Mouse (Mus musculus): ENCODE measurements around the gene Lyrm4.
A peak's percentile ranks its signal among the peaks of the same experiment; 100 is the strongest.

The Lyrm4 gene

DNA sequence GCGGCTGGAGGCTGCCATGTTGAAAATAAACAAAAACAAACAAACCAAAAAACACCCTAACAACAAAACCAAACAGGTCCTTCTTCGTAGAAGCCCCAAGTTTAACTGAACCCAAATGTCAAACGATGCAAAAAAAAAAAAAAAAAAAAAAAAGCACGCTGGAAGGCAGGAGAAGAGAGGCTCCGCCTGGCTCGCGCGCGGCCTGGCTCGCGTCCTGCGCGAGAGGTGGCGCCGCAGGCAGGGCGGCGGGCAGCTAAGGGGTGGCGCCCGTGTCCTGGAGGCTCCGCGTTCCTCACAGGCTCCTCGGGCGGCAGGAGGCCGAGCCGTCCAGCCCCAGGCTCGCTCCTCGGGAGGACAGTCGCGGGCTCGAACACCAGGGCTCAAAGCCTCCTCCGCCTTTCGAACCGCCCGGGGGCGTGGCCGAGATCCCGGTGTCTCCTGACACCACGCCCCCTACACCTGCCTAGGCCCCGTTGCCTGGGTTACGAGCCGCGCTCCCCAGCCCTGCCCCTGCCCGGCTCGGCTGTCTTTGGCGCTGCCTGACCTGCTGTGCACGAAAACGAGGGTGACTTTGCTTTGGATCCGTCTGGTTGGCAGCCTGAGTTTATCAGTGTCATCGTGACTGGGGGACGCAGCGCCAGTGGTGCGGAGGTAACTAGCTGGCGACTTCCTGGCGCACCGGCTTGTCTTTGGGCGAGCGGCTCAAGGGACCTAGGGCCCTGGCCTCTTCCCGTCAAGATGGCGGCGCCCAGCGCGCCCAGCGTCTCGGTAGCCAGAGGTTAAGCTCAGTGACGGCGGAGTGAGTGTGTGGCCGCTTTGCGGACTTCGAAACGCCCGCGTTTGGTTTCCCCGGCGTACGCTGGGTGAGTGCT, at the start of gene Lyrm4, which contains the start of gene Fars2:
Lyrm4 (minus strand) TSS at position 384 of the 872 bp plus-strand sequence.
Fars2 (plus strand) TSS at position 270 of the 872 bp plus-strand sequence.
- DNase-seq (ENCODE audit: low spot score in 2 of 2) = peak; percentile 94 to 96

DNA sequence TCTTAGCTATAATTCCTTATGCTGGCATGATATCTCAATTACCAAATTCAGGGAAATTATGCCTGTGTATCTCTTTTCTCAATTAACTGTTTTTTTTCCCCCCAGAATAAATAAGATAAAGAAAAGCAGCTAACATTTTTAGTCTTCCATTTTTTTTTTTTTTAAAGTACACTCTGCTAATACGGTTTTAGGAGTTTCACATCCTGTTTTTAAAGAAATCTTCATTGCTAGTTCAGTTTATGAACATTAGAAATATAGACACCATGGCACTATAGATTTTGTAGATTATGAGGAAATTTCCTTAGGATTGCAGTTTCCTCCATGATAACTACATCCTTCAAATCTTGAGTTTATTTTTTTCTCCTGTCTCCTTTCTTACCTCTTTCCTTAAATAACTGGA, 46.6 kb upstream of the Lyrm4 start:
- no peak for DNase-seq (ENCODE audit: low spot score in 2 of 2)

DNA sequence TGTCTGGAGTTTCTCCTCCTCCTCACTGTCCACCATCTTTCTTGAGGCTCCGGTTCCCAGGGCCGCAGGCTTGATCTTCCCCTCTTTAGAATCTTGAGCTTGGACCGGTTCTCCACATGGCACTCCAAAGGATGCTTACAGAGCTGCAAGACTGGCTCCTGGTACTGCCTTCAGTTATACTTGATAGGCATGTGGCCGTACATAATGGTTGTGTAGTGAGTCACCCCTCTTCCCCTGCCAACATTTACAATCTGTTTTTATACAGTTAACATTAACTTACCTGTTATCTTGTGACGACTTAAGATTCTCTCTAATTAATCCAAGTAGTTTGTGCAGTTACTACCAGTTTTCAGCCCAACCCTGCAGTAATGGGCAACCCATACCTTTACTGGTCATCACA, 46.1 kb upstream of the Lyrm4 start:
- no peak for DNase-seq (ENCODE audit: low spot score in 2 of 2)

DNA sequence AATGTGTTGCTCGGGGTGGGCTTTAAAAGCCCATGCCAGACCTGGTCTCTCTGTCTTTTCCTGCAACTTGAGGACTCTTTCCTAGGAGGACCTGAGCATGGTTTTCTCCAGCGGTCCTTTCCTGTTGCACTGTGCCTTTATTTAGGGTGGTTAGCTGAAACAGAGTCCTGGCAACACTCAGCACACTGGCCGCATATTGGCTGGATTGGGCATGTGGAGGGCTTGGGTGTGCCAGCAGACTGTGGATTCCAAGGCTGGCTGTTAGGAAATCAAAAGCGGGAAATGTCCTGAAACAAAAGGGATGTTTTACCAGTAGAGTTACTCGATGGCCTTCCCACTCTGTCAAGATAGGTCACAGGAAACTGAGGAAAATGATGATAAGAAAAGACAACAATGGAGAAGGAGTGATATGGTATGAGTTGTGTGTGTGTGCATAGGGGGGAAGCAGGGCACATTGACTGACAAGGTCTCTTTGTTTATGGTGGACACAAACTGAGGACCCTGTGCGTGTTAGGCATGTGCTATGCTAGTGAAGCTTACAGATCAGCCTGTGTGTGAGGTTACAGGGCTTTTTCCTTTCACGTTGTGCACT, 39.1 kb upstream of the Lyrm4 start:
- no peak for DNase-seq (ENCODE audit: low spot score in 2 of 2)

DNA sequence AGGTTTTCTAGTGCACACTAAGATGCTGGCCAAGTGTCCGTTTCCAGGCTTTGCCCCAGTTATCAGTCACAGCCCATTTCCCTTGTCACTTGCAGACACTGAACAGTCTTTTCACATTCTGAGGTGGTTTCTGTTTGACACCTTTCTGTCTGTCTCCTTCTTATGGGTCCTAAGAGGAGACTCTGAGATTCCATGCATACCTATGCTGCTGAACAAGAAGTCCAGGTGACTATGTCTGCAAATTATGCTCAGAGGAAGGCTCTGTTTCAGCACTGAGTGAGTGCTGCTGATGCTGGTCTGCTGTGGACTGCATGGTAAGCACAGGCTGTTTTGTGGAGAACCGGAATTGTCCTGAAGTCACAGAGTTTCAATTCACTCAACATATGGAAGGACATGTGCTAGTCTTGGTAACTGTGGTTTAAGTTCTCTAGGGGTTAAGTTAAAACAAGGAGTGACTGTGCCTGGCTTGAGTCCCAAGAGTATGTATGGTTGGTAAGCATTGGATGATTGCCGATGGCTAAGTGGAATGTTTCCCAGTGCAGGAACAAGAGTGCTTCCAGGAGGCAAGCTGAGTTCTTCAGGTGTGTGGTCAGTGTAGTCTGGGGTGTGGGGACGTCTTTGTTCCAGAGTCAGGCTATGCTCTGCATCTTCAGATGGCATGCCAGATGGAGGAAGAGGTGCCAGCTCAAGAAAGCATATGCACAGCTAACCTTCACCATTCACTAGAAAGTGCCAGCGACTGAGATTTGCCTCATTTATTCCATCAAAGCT, 35.6 kb upstream of the Lyrm4 start:
- no peak for DNase-seq (ENCODE audit: low spot score in 2 of 2)

DNA sequence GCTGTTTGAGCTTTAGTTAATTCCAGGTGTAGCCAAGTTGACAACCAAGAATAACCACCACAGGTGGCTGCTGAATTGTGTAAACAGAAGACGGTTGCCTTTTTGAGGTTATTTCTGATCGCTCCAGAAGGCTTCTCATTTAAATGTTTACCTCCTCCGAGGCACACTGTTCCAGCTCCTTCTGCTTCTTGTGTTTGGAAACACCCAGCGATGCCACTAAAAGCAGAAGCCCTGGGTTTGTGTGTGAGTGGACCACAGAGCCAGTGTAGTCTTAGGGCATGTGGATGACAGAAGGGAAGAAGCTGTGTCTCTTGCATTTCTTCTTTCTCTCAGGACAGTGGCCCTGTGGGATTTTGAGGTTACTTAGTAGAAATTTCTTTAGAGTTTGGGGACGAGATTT, 32.9 kb upstream of the Lyrm4 start:
- no peak for DNase-seq (ENCODE audit: low spot score in 2 of 2)

DNA sequence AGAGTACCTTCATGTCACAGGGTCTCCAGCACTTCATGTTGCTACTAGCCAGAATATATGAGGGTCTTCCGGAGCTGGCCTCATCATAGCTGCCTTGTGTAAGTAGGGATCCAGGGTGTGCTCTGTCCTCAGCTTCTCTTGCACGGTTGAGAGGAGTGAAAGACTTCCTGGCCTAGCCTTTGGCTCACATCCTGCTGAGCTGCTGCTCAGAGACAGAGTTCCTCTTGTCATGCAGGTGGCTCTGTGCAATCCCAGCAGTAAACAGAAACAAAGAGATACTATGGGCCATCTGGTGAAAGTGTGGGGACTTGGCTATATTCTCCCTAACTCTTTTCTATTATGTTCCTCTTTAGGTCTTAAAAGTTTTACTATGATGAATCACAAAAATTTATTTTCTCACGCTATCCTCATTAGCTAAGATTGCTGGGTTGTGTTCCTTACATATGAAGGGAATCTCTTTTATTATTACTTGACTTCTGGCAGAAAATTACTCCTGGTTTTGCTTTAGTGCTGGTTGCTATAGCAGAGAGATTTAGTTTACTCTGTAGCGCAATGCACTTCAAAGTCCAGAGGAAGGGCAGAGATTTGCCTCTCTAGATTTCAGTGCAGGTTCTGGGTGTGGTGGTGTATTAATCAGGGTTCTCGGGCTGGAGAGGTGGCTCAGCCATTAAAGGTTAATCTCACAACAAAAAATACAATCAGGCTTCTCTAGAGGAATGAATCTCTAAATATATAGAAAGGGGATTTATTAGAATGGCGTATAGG, 32.0 kb upstream of the Lyrm4 start:
- no peak for DNase-seq (ENCODE audit: low spot score in 2 of 2)

DNA sequence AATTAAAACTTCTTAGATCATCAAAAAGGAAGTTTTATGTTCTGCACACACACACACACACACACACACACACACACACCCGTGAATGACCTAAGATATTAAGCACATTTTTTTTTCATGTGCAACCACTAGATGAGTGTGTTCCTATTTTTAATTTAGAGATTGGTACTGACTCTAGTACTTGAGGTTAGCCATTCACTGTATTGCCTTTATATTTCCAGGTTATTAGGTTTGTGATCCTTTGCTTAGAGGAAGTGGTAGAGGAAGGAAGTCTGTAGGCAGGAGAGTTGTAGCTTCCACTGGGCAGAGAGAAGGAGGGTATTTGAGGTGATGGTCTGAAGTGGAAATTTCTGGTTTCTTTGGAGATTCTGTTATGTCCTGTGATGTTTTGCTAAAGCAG, 28.3 kb upstream of the Lyrm4 start:
- no peak for DNase-seq (ENCODE audit: low spot score in 2 of 2)

DNA sequence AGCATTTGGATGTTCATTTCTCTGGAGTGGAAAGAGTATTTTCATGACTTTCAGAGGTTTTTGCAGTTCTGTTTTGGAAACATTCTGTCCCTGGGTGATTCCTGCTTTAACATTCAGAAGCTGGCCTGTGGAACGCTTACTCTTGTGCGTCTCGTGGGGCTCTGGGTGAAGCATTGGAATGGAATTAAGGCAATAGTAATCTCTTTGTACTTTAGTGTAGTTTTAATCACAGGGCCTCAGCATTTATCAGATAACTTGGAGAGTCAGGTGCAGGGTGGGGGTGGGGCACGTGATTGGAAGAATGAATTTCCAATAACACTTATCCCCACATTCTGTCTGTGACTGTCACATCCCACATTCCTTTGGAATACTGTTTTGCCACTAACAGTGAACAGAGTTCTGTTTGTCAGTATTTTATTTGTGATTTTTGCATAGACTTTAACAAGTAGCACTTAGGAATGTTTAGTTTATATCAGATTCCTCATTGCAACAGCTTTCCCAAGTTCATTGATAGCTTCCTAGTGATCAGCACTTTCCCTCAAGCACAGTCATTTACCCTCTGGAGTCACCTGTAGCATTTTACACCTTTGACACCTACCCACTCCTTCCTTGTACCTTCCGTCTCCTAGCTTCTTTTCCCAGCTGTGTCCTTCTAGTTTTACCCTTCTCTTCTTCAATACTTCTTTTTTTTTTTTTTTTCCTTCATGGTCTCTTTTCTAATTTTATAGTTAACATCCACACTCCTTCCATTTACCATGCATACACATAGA, 23.1 kb upstream of the Lyrm4 start:
- DNase-seq (ENCODE audit: low spot score in 2 of 2) = no peak

DNA sequence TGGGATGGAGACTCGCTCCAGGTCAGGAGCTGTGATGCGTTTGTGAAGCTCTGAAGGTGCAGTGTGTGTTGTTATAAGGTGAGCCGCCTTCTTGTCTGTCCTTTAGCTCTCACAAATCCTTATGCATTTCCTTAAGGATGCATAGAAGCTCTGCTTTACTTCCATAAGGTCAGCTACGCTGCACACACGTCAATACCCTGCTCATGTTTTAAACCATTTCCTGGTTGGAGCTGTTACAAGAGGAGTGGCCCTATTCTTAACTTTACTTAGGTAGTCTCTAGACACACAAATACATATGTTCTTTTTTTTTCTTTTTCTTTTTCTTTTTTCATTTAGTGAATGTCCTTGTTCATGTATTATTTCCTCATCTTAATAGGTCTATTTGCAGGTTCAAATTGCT, 22.4 kb upstream of the Lyrm4 start:
- DNase-seq (ENCODE audit: low spot score in 2 of 2) = no peak

DNA sequence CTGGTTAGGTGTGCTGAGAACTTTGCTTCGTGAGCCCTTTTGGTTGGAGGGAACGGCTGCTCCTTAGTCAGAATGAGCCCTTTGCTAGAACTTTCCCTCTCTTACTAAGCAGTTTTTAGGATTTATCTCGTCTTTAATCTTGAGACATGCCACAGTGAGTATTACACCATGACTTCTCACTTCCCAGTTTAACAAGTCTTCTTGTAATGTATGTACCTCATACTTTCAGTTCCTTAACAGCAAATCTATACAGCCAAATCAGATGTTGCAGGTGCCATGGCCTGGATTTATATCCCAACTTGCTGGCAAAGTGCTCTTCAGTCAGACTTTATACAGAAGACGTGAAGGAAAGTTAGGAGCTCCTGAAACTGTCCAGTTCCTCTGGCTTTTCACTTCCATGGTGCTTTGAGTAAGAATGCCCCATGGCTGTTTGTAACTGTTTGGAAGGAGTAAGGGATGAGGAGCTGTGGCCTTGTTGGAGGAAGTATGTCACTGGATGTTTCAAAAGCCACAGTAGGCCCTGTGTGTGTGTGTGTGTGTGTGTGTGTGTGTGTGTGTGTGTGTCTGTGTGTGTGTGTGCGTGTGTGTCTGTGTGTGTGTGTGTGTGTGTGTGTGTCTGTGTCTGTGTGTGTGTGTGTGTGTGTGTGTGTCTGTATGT, 14.8 kb upstream of the Lyrm4 start:
- DNase-seq (ENCODE audit: low spot score in 2 of 2) = no peak

DNA sequence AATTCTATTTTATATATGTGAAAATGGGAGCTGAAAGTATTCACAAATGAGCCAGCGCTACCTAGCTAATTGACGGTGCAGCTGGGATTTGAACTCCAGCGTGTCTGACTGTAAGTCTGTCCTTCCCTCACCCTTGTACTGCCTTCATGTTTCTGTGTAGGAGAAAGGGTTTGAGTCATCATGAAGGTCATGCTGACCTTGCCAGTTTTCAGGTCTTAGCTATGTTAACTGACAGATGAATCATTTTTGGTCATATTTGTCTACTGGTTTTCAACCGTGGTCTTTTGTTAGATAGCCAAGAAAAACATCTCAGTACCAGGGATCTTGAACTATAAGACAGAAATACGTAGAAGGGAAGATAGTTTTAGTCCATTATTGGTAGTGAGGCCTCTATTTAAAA, 14.1 kb upstream of the Lyrm4 start:
- no peak for DNase-seq (ENCODE audit: low spot score in 2 of 2)

DNA sequence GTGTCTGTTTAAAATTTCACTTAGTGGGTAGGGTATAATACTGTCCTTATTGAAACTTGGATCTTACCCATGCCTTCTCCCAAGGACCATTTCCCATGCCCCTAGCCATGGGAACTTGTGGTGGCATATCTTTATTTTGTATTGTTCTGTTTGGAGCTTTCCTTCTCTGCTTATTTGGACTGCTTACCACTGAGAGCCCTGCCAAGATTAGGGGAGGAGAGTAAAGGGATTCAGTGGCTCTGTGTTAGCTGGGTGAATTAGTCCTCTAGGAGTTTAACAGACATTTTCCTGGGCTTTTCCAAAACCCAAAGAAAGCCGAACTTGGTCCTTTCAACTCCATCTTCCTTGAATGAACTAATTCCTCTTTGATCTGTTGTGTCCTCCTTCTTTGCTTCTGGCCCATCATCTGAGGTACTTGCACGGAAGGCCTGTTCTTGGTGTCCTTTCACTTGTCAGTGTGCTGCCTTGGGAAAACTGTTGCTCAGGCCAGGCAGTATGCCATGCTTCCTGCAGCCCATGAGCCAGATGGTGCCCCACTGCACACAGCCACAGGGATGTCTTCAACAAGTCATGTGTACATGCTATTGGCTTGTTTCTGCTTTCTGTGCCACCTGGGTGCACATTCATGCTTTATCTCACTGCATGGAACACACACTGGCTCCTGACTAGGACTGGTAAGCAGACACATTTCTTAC, 12.2 kb upstream of the Lyrm4 start:
- no peak for DNase-seq (ENCODE audit: low spot score in 2 of 2)

DNA sequence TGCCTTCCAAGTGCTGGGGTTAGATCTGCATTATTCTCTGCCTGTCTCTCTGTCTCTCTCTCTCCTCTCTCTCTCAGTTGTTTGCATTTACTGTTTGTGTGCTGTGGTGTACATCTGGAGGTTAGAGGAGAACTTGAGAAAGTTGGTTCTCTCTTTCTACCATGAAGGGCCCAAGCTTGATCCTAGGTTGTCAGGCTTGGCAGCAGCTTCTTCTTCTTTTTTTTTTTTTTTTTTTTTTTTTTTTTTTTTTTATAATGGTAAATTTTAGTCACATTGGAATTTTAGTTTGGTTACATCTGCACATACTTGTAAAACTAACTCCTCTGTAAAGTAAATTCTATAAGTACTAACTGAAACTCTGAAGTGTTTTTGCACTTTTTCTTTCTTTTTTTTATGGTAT, 3.3 kb upstream of the Lyrm4 start:
- no peak for DNase-seq (ENCODE audit: low spot score in 2 of 2)

DNA sequence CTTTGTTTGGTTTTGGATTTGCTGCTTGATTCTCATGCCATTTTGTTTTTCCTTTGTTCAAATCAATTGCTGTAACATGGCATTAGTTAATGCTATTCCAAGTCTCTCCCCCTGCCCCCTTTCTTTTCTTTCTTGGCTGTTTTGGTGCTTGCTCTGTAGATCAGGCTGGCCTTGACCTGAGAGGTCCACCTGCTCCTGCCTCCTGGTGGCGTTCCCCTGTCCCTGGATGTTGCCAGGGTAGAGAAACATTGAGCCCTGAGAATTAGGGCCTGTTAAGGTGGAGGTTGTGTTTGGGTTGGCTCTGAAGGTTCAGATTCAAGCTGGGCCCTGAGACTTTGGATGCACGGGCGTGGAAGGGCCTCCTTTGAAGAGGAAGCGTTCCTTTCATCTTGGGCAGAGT, 2.4 kb upstream of the Lyrm4 start:
- DNase-seq (ENCODE audit: low spot score in 2 of 2) = no peak

DNA sequence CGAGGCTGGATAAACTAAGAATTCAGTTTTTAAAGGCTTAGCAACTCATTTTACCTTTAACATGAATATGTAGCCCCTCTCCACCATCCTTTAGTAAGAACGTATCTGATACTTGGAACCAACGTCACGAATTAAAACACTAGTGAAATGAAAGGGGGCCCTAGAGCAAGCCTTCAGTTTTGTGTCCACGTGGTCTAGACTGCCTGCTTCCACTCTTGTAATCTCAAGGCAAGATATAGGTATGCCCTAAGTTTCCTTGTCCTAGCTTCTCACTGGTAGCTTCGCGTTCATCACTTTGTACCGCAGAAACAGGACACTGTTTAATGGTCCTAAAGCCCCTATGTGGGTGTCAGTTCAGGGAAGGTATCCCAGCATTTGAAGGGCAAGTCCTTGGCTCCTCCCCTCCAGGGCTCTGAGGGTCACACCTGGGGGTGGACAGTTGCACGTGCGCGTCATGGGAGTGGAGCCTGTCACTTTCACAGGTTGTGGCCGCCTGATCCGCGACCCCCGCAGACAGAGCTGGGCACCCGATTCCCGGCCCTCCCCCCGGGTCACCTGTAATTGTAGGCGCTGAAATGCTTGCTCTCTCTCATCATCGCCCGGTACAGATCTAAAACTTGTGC, 695 bp downstream of the Lyrm4 start:
- DNase-seq (ENCODE audit: low spot score in 2 of 2) = peak; percentile 14 to 17

DNA sequence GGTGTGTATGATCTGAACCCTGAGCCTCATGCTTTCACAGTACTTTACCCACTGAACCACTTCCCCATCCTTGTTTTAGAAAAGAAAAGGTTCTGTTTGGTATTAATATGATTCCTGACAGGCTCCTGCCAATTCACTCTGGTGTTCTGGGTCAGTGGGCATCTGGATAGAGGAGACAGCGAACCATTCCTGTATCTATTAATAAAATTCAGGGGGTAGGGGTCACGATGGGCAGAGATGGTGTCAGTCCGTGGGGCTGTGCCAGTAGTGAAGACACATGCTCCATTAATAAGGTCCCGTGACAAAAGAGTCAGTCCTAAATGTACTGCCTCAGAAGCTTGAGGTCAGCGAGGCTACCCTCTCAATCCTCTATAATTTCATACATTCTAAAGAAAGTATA, 4.1 kb downstream of the Lyrm4 start:
- no peak for DNase-seq (ENCODE audit: low spot score in 2 of 2)

DNA sequence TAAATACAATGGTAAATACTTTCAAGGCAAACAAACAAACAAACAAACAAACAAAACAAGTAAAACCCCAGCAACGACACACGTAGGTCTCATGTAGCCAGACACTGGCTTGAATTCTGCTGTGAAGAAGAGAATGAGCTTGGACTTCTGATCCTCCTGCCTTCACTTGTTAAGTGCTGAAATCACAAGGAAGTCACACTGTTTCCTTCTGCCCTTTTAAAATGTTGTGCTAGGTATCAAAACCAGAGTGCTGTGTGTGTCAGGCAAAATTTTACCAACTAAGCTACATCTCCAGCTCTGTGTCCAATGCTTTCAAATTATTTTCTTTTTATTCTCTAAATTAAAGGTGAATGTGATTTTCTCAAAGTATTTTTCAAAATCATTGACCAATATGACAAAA, 6.0 kb downstream of the Lyrm4 start:
- no peak for DNase-seq (ENCODE audit: low spot score in 2 of 2)

DNA sequence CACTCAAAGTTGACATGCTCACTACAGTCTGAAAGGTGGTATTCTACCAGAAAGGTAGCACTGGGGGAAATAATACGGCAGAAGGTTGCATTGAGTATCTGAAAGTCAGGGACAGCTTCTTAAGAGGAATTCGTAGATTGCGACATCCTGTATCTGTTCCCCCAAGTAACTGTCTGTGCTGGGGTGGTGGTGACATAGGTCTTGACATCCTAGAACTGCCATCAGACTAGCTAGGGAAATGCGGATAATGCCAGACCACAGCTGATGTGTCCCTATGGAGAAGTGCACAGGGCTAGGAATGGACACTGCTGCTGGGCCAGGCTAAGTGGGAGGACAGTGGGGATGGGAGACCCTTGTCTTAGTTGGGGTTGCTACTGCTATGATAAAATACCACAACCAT, 8.8 kb downstream of the Lyrm4 start:
- no peak for DNase-seq (ENCODE audit: low spot score in 2 of 2)

DNA sequence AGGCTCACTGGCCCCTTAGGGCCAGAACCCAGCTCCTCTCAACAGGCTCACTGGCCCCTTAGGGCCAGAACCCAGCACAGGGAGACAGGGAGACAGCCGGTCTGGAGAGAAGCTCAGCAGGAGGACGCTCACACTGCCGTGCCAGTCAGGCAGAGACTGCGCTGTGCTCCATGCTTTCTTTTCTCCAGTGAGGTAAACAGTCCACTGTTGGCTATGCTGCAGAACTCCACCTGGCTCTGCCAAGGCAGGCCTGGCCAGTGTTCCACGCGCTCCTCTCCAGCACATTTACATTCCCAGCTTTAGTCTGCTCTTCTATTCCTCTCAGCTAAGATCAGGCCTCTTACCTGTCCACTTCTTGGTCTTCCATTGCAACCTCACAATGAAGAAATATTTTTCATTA, 11.7 kb downstream of the Lyrm4 start:
- DNase-seq (ENCODE audit: low spot score in 2 of 2) = no peak
